Mouse (Mus musculus): ENCODE data around the gene Fer. TPM values are rescaled to one million over a fixed set of nuclear protein-coding genes. Genes with fewer than 3 reads are reported as not detected.

The Fer gene
- total RNA-seq, 2 experiments from 2014 or later = 16.4 TPM

DNA sequence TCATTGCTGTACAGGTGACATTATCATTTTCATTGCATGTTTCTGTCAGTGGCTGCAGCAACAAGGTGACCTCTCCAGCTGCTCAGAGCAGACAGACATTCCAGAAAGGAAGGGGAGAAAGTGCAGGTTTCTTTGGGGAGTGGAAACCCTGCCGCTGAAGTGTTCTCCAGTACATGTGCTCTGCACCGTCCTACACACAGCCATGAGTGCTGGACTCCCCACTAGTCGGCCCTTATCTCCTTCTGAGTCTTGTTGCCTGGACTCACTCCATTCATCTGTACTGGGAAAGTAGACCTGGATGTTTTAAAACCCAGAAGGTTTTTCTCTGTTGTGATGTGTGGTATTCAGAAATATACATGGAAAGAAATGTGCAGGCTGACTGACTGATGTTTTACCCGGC is 109.3 kb downstream of the Fer start:
- DNase-seq (ENCODE audit: low spot score in 2 of 2) = no peak

DNA sequence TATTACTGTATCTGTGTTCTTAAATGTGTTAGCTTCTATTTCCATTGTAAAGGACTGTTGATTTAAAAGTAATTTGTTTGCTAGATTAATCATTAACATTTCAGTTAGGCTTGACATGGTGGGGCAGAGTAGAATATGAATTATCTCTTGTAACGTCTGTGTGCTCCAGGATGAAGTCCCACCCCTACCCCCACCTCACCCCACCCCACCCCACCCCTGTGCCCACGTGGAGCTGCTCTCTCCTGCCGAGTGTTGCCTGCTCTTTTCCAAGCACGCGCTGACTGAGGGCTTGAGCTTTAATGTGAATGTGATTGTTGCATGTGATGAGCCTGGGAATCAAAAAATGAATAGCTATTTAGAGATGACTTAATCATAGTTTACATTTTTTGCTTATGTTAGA is 110.9 kb downstream of the Fer start:
- no peak for DNase-seq (ENCODE audit: low spot score in 2 of 2)

DNA sequence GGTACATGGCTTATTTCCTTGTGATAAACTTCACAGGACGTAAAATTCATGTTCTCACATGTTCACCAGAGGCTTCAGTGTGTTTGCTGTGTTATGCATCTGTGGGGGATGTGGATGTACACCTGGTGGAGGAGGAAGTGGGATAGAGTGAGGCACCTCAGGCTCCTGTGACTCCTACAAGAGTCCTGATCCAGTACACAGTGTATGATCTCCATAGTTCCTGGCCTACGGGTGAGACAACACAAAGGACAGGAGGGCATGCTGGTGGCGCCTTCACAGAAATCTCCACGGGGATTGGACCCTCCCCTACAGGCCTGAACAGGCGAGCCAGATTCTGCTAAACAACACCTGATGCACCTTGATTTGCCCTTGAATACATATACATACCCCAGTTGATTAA is 111.4 kb downstream of the Fer start:
- DNase-seq (ENCODE audit: low spot score in 2 of 2) = no peak

DNA sequence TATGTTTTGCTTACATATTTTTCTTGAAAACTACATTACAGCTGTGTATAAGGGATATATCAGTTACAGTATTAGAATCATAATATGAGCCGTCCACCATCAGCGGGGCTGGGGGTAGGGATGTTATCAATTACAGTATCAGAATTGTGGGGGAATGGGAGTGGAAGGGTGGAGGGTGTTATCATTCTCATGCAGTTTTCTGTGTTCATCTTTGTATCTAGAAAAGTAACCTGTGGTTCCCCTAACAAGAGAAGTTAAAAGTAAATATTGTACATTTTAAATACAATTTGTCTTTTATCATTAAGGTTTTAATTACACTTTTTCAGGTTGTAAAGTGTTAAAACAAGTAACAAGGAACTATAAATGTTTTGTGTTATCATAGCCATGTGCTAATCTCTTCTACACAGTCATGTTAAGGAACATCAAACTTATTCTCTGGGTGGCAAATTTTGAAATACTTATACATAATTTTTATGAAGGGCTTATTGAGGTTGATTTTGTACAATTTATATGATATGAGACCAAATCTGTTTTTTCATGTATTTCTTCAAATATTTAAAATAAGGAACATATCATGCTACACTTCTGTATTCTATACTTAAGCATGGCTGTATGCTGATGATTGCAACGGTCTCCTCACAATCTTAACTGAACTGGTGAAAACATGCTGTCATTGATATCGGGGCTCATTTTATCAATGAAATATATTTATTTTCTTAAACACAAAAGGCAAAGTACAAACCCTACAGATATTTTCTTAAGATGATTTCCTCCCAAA is 116.1 kb downstream of the Fer start:
- no peak for DNase-seq (ENCODE audit: low spot score in 2 of 2)

DNA sequence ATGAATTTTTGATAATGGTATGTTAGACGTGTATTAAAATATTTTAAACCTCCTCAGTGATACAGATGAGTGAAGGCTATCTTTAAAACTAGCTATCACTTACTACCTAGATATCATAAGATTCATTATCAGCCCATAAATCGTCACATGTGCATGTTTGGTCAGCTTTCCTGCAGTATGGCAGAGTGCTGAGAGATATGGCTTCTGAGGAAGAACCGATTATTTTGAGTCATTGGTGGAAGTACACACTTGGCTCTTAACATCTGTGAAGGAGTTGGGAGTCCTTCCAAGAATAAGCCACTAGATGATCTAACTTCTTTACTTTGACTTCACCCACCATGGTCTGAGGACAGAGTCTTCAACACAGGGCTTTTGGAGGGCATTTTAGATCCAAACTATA is 117.3 kb downstream of the Fer start:
- DNase-seq (ENCODE audit: low spot score in 2 of 2) = no peak

DNA sequence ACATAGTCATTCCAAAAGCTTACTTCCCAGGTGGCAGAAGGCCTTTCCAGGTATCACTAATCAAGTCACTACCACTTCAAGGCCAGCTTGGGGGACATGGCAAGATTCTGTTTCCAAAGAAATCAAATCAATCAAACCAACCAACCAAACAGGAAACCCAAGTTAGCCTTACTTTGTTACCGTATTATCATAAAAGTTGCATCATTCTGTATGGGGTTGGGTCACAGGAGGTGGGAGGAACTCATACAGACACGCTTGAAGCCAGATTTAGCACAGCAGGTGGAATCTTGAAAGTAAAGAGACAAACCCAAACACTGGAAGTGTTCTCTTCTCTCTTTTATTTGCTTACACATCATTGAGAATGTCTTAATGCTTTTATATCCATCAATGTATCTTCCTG is 125.8 kb downstream of the Fer start:
- DNase-seq (ENCODE audit: low spot score in 2 of 2) = no peak

DNA sequence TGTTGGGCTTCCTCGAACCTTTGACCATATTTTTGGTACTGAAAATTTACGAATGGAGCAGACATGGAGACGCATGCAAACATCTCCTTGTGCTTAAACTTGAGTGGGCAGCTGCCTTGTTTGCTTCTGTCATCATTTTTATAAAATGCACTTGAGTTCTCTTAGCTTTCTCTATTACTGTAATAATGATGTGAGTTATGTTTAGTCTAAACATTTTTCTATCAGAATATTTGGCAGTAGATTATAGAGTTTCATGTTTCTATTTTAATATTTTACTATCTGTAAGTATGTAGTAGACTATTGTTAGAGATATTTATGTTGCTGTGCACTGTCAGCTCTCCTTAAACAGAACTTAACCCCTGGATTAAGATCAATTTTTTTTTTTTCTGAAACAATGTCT is 128.3 kb downstream of the Fer start:
- DNase-seq (ENCODE audit: low spot score in 2 of 2) = no peak

DNA sequence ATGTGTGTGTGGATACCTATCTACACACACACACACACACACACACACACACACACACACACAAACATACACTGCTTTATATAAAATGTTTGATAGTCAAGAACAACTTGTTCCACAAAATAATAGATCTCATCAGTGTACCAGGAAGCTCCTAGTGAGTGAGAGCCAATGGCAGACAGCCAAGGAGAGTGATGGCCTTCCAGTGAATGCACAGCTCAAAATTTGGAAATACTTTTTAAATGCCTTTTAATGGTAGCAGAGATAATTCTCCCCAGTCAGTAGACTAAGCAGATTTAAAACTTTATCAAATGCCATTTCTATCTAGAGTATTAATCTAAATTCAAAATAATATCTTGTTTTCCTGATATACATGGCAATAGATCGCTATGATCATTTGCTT is 133.1 kb downstream of the Fer start:
- peak in 1 of 2 experiments; percentile 17 for DNase-seq (ENCODE audit: low spot score in 2 of 2)

DNA sequence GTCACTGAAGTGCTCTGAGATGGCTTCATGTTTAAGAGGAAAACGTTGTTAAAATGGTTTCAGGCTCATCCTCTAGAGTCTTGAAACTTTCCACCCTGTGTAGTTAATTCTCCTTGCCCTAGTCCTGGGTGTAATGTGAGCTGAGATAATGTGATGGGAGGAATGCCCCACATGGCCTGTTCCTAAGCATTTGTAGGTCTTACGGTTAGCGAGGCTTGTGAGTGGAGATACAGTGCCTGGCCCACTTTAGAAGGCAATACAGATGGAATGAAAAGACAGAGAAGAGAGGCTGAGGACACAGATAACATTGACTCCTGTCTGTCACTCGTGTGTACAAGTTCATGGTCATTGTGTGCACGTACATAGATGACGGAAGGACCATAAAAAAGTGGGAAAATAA is 134.8 kb downstream of the Fer start:
- DNase-seq (ENCODE audit: low spot score in 2 of 2) = no peak

DNA sequence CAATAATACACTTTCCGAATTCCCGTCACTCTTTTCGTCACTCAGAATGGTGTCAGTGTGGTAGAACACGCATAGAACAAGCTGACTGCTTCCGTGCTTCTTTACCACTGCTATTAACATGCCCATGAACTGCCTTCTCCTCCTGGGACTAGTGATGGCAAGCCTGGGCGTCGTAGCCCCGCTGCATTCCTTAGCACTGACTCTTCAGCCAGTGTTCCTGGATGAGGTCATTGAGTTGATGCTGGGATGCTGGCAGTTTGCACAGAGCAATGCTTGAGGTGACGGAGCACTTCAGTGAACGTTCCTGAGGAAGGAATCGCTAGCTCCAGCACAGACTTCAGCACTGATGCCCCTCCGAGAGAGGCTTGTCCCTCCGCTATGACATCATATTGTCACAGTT is 140.6 kb downstream of the Fer start:
- no peak for DNase-seq (ENCODE audit: low spot score in 2 of 2)

DNA sequence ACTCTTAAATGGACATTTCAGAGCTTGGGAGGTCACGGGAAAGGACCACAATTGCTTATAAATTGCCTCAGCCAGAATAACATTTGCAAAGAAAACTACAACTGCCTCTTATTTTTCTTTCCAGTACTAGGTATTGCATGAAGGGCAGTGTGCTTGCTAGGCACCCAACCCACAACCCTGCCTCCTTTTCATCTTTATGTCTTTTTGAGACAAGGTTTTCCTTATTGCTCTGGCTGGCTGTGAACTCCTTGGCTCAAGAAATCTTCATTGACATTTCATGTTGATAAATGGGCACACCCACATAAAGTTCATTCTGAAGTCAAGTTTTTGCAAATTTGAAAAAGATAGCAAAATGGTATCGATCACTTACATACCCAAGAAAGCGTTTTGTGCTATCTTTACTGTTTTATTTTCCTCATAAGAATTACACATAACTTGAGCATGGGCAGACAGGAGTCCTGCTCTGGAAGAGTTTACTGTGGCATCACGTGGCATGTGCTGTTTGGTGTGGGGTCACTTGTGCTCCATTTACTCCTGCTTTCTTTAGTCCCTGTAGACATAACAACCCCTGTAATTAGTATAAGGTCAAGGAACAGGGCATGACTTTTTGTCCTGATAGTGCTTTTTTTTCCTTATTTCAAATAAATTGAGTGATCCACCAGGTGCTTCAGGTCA is 142.8 kb downstream of the Fer start:
- no peak for DNase-seq (ENCODE audit: low spot score in 2 of 2)

DNA sequence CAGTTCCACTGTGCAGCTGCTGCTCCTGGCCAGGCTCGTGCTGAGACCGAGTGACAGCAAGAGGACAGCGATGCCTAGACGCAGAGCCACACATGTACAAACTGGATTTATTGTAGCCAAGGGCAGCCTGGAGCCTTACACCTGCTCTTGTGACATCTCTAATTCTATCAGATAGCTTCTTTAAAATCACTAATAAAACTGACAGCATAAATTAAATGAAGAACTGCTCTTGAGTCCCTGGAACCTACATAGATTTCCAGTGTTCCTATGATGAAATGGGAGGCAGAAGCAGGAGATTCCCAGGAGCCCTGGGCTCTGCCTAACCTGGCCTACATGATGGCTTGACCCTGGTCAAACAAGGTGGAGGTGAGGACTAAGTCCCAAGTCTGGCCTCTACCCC is 153.7 kb downstream of the Fer start:
- DNase-seq (ENCODE audit: low spot score in 2 of 2) = no peak

DNA sequence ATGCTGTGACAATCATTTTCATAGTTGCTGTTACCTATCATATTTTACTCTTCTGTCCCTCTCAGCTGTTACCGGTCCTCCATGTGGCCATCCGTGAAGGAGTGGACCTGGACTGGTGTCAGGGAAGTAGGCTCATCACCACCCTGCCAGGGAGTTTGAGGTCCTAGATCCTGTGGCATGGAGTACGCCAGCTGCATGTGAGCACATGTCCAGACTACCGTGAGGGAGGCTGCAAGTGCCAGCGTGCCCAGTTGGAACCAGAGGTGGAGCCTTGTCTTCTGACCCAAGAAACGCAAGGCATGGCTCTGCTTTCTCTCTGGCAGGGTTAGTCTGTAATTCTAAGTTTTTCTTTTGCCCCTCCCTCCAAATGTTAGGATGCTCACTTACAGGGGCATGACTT is 155.4 kb downstream of the Fer start:
- no peak for DNase-seq (ENCODE audit: low spot score in 2 of 2)

DNA sequence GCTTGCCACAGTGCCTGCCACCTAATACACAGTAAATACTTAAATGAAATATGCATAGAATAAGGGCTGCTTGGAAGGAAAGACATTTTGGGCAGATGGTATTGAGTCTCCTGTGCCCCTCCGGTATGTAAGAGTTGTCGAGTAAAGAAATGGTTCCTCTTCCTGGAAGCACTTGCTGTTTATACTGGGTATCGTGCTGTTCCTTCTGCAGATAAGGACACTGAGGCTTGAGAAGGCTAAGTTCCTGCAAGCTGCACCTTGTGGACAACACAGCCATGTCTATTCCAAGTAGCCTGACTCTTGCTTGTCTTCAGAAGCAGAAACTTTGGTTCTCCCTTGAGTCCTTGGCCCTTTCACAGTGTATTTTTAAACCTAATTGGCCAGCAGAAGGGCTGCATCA is 156.0 kb downstream of the Fer start:
- no peak for DNase-seq (ENCODE audit: low spot score in 2 of 2)

DNA sequence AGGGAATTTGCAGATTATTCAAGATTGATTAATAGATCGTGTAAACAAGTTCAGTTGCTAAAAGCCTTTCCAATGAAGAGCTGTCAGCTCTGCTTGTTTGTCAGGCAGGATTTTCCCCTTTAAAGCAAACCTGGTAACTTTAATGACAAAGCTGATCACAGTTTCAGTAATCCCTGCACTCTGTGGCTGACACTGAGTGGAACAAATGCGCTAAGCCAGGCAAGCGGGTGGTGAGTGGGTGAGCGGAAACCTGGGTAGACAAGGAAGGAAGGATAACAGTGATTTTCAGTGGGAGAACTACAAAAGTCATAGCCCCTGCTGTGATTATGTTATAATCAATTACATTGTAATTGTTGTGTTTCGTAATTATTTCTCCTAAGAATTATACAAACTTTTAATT is 156.8 kb downstream of the Fer start:
- DNase-seq (ENCODE audit: low spot score in 2 of 2) = no peak

DNA sequence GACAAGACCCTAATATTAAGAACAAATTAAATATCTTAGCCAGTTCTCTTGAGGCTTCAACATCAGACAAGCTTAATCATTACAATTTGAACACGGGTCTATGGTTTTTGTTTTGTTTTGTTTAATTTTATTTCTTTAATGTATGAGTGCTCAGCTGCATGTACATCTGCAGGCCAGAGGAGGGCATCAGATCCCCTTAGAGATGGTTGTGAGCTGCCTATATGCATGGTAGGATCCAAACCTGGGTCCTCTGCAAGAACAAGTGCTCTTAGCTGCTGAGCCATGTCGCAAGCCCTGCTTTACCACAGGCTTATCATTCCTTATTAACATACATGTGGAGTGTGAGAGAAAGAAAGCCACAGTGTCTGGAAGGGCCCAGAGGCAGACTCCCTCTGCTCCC is 163.6 kb downstream of the Fer start:
- DNase-seq (ENCODE audit: low spot score in 2 of 2) = no peak

DNA sequence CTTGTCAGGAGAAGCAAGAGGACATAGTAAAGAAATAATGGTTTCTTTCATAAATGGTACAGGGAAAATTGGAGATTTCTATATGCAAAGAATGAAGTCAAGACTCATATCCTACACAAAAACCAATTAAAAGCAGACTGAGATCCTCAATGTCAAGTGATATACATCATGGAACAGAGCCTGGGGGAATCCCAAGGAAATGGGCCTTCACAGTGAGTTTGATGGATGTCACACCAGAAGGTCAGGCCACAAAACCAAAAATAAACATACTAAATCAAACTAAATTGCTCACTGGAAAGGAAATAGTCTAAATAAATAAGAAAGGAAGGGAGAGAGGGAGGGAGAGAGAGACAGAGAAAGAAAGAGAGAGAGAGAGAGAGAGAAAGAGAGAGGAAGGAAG is 178.9 kb downstream of the Fer start:
- no peak for DNase-seq (ENCODE audit: low spot score in 2 of 2)

DNA sequence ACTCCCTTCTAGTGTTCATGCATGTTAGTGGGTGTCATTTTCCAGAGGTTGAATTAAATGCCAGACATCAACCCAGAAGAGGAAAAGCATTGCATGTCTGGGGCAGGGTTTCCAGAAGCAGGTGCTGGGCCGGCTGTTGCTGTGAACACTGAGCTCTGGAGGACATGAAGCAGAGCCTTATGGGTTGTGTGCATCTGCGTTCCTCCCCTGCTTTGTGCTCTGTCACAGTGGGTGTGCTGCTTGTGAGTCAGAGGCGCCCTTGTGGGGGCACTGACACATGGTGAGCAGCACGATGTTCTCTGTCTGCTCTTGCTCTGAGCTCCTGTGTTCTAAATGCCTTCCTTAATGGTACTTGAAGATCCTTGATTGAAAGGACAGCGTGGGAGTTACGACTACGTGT is 182.5 kb downstream of the Fer start:
- no peak for DNase-seq (ENCODE audit: low spot score in 2 of 2)

DNA sequence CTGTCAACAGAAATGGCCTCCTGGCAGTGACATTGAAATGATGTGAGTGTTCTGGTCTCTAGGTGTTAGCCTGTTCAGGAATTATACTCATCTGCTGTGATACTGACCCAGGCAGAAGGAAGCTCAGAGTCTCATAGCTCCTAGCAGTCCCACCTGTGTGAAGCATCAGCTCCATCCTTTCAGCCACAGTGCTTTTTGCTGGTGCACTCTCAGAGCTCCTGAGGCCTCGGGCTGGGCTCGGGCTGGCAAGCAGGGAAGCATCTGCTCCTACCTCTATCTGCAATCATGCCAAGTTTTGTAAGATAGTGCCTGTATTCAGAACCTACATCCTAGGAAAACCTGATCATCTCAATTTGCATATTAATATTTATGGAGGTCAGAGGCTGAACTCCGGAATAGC is 183.7 kb downstream of the Fer start:
- DNase-seq (ENCODE audit: low spot score in 2 of 2) = no peak

DNA sequence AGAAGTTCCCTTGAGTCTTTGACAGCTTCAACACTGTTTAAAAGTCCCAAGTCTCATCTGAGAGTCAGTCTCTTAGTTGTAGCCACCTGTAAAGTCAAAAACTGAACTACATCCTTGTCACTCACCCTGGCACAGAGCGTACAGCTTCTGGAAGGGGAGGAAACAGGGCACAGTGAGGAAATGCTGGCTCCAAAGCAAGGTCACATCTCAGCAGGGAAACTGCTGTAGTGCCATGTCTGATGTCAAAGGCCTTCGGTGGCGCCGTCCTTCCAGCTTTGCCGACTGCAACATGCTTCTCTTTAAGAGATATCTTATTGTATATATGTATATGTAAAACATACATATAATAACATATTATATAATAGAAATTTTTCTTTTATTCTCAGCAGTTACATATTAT is 188.0 kb downstream of the Fer start:
- no peak for DNase-seq (ENCODE audit: low spot score in 2 of 2)

DNA sequence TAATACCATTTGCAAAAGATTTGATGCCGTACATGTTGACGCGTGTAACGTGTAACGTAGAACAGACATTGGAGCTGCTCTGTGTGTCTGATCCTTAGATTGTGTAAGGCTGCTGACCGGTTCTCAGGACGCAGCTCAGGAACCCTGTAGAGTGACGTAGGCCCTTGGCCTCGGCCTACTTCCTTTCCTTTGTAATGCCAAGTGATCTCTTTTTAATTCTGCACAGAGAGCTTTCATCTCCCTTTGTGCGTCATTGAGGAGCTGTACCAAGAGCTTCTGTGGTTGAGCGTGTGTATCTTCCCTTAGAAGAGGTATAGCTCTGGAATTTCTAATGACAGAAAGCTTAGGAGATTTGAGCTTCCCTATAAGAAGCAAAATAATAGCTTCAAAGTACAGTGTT is 190.8 kb downstream of the Fer start:
- no peak for DNase-seq (ENCODE audit: low spot score in 2 of 2)

DNA sequence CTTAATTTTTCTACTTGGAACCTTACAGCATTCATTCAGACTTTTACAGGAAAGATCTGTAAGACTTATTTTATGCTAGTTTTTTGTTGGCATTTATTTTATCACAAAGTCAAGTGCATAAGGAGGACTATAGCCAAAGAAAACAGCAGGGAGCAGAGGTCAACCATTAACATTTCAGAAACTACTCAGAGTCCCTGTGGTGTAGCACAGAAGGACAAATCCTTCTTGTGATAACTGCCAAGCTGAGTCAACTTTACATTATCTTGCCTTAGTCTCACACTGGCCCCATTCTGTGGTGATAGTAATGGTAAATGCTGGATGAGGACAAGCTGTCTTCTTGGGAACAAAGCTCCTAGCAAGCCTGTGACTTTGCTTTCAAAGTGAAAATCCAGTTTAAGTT is 197.7 kb downstream of the Fer start:
- DNase-seq (ENCODE audit: low spot score in 2 of 2) = peak in 1 of 2 experiments; percentile 19

DNA sequence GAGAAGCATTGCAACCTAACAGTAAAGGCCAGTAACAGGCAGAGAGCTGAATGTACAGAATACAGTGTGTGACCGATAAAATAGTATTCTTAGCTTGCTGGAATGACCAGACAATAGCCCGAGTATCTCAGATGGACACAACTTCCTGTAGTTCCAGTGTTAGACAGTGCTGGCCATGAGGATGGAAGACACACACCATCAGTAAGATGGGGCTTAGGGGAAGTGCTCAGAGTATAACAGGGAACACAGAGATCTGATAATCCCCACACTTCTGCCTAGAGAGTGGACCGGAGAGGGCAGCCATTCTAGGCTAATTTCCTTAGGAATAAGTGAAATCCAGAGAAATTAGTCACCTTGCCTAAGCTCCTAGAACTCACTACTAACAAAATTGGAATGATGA is 202.4 kb downstream of the Fer start:
- DNase-seq (ENCODE audit: low spot score in 2 of 2) = no peak

All from adrenal gland, adult 18-20 months (tissue).